Mouse (Mus musculus) CH12.LX (cell line): ENCODE measurements at regions not wholly inside any gene's neighbourhood (a gene's known extent, or its start where the extent isn't known, plus 50 kb on each side); places are given as distances from the start of the nearest gene placed in this dataset.
A peak's percentile ranks its signal among the peaks of the same experiment; 100 is the strongest.

ENCODE experiments used
- DNase-seq: peaks from one replicate; pipeline ENCODE4 v3.0.0-alpha.2; 2013; ENCODE audit errors: extremely low read depth
- H3K27ac ChIP-seq: 2 replicates; pipeline ENCODE4 v1.5.1; 2012; ENCODE audit warnings: low read depth, mild to moderate bottlenecking, control low read depth, moderate library complexity; ENCODE audit not compliant: insufficient read depth
- H3K27me3 ChIP-seq: replicated peaks from 2 replicates; pipeline ENCODE3; 2012; ENCODE audit warnings: inconsistent platforms
- H3K36me3 ChIP-seq, 2 experiments: replicated peaks in 1 of 2; 2 replicates each; pipeline versions ENCODE3 to v1.6.1; 2012; ENCODE audit warnings: inconsistent platforms in 1 of 2, low read length in 1 of 2, mild to moderate bottlenecking in 1 of 2, mixed read lengths in 1 of 2, moderate library complexity in 1 of 2; ENCODE audit not compliant: control insufficient read depth in 1 of 2, insufficient read depth in 1 of 2
- H3K4me1 ChIP-seq, 2 experiments: 2 replicates each; pipeline ENCODE4 v1.6.1; 2012; ENCODE audit warnings: inconsistent platforms in 1 of 2, moderate library complexity in 1 of 2; ENCODE audit not compliant: insufficient read depth in 2 of 2, control insufficient read depth in 1 of 2
- H3K4me2 ChIP-seq: 2 replicates; pipeline ENCODE4 v1.6.1; 2012; ENCODE audit warnings: low read depth, mild to moderate bottlenecking, control low read depth; ENCODE audit not compliant: poor library complexity, insufficient read depth, severe bottlenecking
- H3K4me3 ChIP-seq, 3 experiments: fragments of 150-350 bp in 1 of 3; sonication (generic) in 1 of 3; replicated peaks in 1 of 3; 2 replicates each; pipeline versions ENCODE3 to v1.5.1; 2011 to 2012; ENCODE audit warnings: low read depth in 2 of 3, low read length in 2 of 3, mild to moderate bottlenecking in 2 of 3, moderate library complexity in 2 of 3, control low read depth in 1 of 3, improper control_type of control experiment in 1 of 3, inconsistent platforms in 1 of 3, mixed read lengths in 1 of 3; ENCODE audit not compliant: poor library complexity in 1 of 3
- H3K79me2 ChIP-seq: replicated peaks from 2 replicates; pipeline ENCODE4 v1.6.1; 2012; ENCODE audit warnings: mild to moderate bottlenecking, moderate library complexity; ENCODE audit not compliant: control insufficient read depth, poor library complexity, insufficient read depth, severe bottlenecking; ENCODE audit errors: extremely low read depth
- H3K9ac ChIP-seq: 2 replicates; pipeline ENCODE4 v1.6.1; 2012; ENCODE audit warnings: low read depth, mild to moderate bottlenecking, control low read depth, moderate library complexity; ENCODE audit not compliant: insufficient read depth
- H3K9me3 ChIP-seq: replicated peaks from 2 replicates; pipeline ENCODE3; 2012; ENCODE audit warnings: low read length, inconsistent platforms, mixed read lengths
- BHLHE40 ChIP-seq: IDR thresholded peaks from 2 replicates; pipeline ENCODE4 v1.6.1; 2011; ENCODE audit warnings: mild to moderate bottlenecking, low read depth, low read length, improper control_type of control experiment
- CTCF ChIP-seq, 2 experiments: IDR thresholded peaks in 1 of 2; conservative IDR thresholded peaks in 1 of 2; 2 replicates each; pipeline ENCODE4 v1.5.1; 2011 to 2012; ENCODE audit warnings: low read depth in 2 of 2, low read length in 2 of 2, improper control_type of control experiment in 1 of 2, inconsistent platforms in 1 of 2, mild to moderate bottlenecking in 1 of 2, moderate library complexity in 1 of 2
- EP300 ChIP-seq: IDR thresholded peaks from 2 replicates; pipeline ENCODE4 v1.6.1; 2011; ENCODE audit warnings: low read length, improper control_type of control experiment
- GABPA ChIP-seq: IDR thresholded peaks from 2 replicates; pipeline ENCODE4 v1.6.1; 2012; ENCODE audit warnings: low read depth, low read length, improper control_type of control experiment, inconsistent platforms; ENCODE audit not compliant: insufficient replicate concordance
- HCFC1 ChIP-seq: IDR thresholded peaks from 2 replicates; pipeline ENCODE4 v1.6.1; 2012; ENCODE audit warnings: low read depth, mild to moderate bottlenecking, inconsistent platforms, low read length, improper control_type of control experiment
- JUND ChIP-seq: conservative IDR thresholded peaks from 2 replicates; pipeline ENCODE4 v1.6.1; 2011; ENCODE audit warnings: low read depth, low read length, improper control_type of control experiment
- MAFK ChIP-seq: IDR thresholded peaks from 2 replicates; pipeline ENCODE4 v1.6.1; 2011; ENCODE audit warnings: low read length, improper control_type of control experiment; ENCODE audit not compliant: insufficient replicate concordance
- MEF2A ChIP-seq: IDR thresholded peaks from 2 replicates; pipeline ENCODE4 v1.6.1; 2014; ENCODE audit warnings: low read depth, mild to moderate bottlenecking, inconsistent platforms, low read length, improper control_type of control experiment, borderline replicate concordance
- POLR2AphosphoS2 ChIP-seq: IDR thresholded peaks from 2 replicates; pipeline ENCODE4 v1.6.1; 2011; ENCODE audit warnings: low read depth, low read length, improper control_type of control experiment
- SIN3A ChIP-seq: IDR thresholded peaks from 2 replicates; pipeline ENCODE4 v1.6.1; 2012; ENCODE audit warnings: low read length, improper control_type of control experiment, inconsistent platforms
- SMC3 ChIP-seq: IDR thresholded peaks from 2 replicates; pipeline ENCODE4 v1.6.1; 2011; ENCODE audit warnings: low read depth, low read length, improper control_type of control experiment
- TBP ChIP-seq: conservative IDR thresholded peaks from 2 replicates; pipeline ENCODE4 v1.6.1; 2011; ENCODE audit warnings: low read depth, low read length, improper control_type of control experiment
- ZC3H11A ChIP-seq: IDR thresholded peaks from 2 replicates; pipeline ENCODE4 v1.6.1; 2012; ENCODE audit warnings: low read depth, mild to moderate bottlenecking, inconsistent platforms, low read length, improper control_type of control experiment
- dilution Hi-C: fragments of 300-500 bp; cut with MboI; formaldehyde crosslinking; loops from 2 replicates; pipeline ENCODE4 v1.14.3; 2020; ENCODE audit warnings: low sequenced_read_pairs; ENCODE audit not compliant: extremely low pct_unique_long_range_greater_than_20kb, extremely low pct_ligation_motif_present
- in situ Hi-C: fragments of 300-500 bp; cut with MboI; formaldehyde crosslinking; loops from 3 replicates; pipeline ENCODE4 v1.14.3; 2019; ENCODE audit warnings: low sequenced_read_pairs, low pct_ligation_motif_present, low pct_unique_long_range_greater_than_20kb, mixed read lengths

GRCm38 (mm10) chr2:11011041-11011962 is 160.6 kb upstream of the Prkcq start:
- Histone ChIP-seq H3K4me3 (no peak overlapping the region), H3K9me3 (no peaks in the 10 kb centered on the region), H3K27ac (no peak overlapping the region), H3K4me2 (no peak overlapping the region), H3K79me2 (no peaks in the 10 kb centered on the region), H3K4me1 (peaks cover 0 to 28% of the 10 kb centered on the region in 2 experiments; a peak in 2 of 4 replicates), H3K27me3 (no peaks in the 10 kb centered on the region), H3K36me3 (no peaks in the 10 kb centered on the region), H3K9ac (no peak overlapping the region)
- dilution Hi-C loops: no loop called here
- TF ChIP-seq MAFK: no peak
- no peak for TF ChIP-seq GABPA
- TF ChIP-seq HCFC1: no peak
- no peak for TF ChIP-seq SMC3
- no peak for TF ChIP-seq TBP
- TF ChIP-seq EP300: no peak
- no peak for TF ChIP-seq POLR2AphosphoS2
- TF ChIP-seq MEF2A: no peak
- TF ChIP-seq ZC3H11A: no peak
- in situ Hi-C loops: no loop called here
- no peak for DNase-seq

GRCm38 (mm10) chr2:11012312-11012860 is 159.5 kb upstream of the Prkcq start:
- no peak overlapping the region for H3K4me3 ChIP-seq
- peak; percentile 84 for TF ChIP-seq EP300
- 0 out of 2 replicates have a peak, but pooled peaks have one; percentile 42 for TF ChIP-seq JUND
- peak; percentile 70 for TF ChIP-seq BHLHE40
- no peak for TF ChIP-seq SIN3A
- TF ChIP-seq CTCF (conservative IDR thresholded peaks at IDR 0.05 in 1 of 2, IDR thresholded peaks at IDR 0.05 in 1 of 2; ENCODE audit: low read depth in 2 of 2, low read length in 2 of 2): no peak
- in situ Hi-C loops (no loop called here), dilution Hi-C loops (no loop called here)
- H3K4me2 ChIP-seq: peak overlapping the region; percentile 21; the same call in 1 of the 2 replicates
- DNase-seq: peak; percentile 28
- no peaks in the 10 kb centered on the region for H3K79me2 ChIP-seq
- no peaks in the 10 kb centered on the region for H3K27me3 ChIP-seq
- no peak overlapping the region for H3K27ac ChIP-seq
- peaks cover 0 to 35% of the 10 kb centered on the region in 2 experiments; a peak in 2 of 4 replicates for H3K4me1 ChIP-seq
- no peaks in the 10 kb centered on the region for H3K9me3 ChIP-seq
- H3K36me3 ChIP-seq: no peaks in the 10 kb centered on the region
- no peak overlapping the region for H3K9ac ChIP-seq
